Mouse (Mus musculus) ES-E14 (cell line): ENCODE measurements at regions not wholly inside any gene's neighbourhood (a gene's known extent, or its start where the extent isn't known, plus 50 kb on each side); places are given as distances from the start of the nearest gene placed in this dataset.

Source experiments
- CHD2 ChIP-seq: IDR thresholded peaks from 2 replicates; pipeline ENCODE4 v1.6.1; 2014; ENCODE audit warnings: mild to moderate bottlenecking, low read depth, low read length, inconsistent platforms
- HCFC1 ChIP-seq: IDR thresholded peaks from 2 replicates; pipeline ENCODE4 v1.6.1; 2012; ENCODE audit warnings: low read length, inconsistent platforms, borderline replicate concordance; ENCODE audit not compliant: insufficient read depth
- MAFK ChIP-seq: IDR thresholded peaks from 2 replicates; pipeline ENCODE4 v1.6.1; 2014; ENCODE audit warnings: mild to moderate bottlenecking, low read depth, low read length, inconsistent platforms; ENCODE audit not compliant: insufficient read depth
- ZC3H11A ChIP-seq: IDR thresholded peaks from 2 replicates; pipeline ENCODE4 v1.6.1; 2012; ENCODE audit warnings: low read depth, mild to moderate bottlenecking, inconsistent platforms, low read length, borderline replicate concordance
- ZNF384 ChIP-seq: IDR thresholded peaks from 2 replicates; pipeline ENCODE4 v1.6.1; 2012; ENCODE audit warnings: low read depth, low read length, inconsistent platforms

DNA sequence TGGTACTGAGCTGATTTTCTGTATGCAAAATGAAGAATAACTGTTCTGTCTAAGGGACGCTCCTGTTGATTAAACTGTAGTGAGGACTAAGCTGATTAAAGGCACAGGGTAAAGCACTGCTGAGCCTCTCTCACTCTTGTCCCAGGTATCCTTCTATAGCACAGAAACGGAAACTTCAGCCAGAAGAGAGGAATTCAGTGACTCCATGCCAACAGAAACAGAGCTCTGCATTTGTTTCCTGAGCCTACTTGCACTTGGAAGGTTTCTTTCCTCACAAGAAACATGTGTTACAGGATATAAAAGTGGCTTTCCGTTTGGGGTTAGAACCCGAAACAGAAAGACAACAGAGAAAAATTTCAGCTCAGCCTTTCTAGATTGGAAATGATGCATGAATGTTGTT lies 328.9 kb upstream of the Adamts9 start:
- TF ChIP-seq CHD2 (no peak), ZNF384 (no peak), MAFK (no peak), ZC3H11A (no peak), HCFC1 (no peak)
